Mouse (Mus musculus) limb, embryonic 12.5 days (tissue): Measurements from ENCODE around the gene Akr1cl. TPM values are rescaled to one million over a fixed set of nuclear protein-coding genes. Genes with fewer than 3 reads are reported as not detected.

ENCODE experiments used
- ATAC-seq: fragments of 200-750 bp; cut with Nextera tagmentation; 2 replicates; pipeline ENCODE4 v1.8.0; 2017; ENCODE audit warnings: low read depth, moderate TSS enrichment; ENCODE audit not compliant: insufficient number of reproducible peaks, insufficient read depth, low FRiP score, low TSS enrichment
- H3K27ac ChIP-seq: fragments of 300-500 bp; sonication (generic); 2 replicates; pipeline ENCODE4 v1.5.1; 2016; ENCODE audit warnings: mild to moderate bottlenecking, moderate library complexity
- H3K27me3 ChIP-seq: fragments of 300-500 bp; sonication (generic); 2 replicates; pipeline ENCODE4 v1.6.1; 2016; ENCODE audit warnings: mild to moderate bottlenecking, moderate library complexity
- H3K36me3 ChIP-seq: fragments of 300-500 bp; sonication (generic); 2 replicates; pipeline ENCODE4 v1.6.1; 2016; ENCODE audit warnings: mild to moderate bottlenecking, moderate library complexity
- H3K4me1 ChIP-seq: fragments of 300-500 bp; sonication (generic); replicated peaks from 2 replicates; pipeline ENCODE4 v1.6.1; 2016
- H3K4me2 ChIP-seq: fragments of 300-500 bp; sonication (generic); 2 replicates; pipeline ENCODE4 v1.6.1; 2016; ENCODE audit warnings: mild to moderate bottlenecking, moderate library complexity
- H3K4me3 ChIP-seq: fragments of 300-500 bp; sonication (generic); replicated peaks from 2 replicates; pipeline ENCODE4 v1.5.1; 2016; ENCODE audit warnings: mild to moderate bottlenecking
- H3K9ac ChIP-seq: fragments of 300-500 bp; sonication (generic); replicated peaks from 2 replicates; pipeline ENCODE4 v1.6.1; 2016; ENCODE audit warnings: mild to moderate bottlenecking, moderate library complexity
- H3K9me3 ChIP-seq: fragments of 300-500 bp; sonication (generic); 2 replicates; pipeline ENCODE4 v1.6.1; 2016; ENCODE audit warnings: mild to moderate bottlenecking, moderate library complexity
- WGBS: fragments of 180-500 bp; shearing (Covaris S2); methylation state at CpG from one replicate; pipeline ENCODE4 v1.1.7; 2016; 5-methylcytosine and 5-hydroxymethylcytosine counted together
- polyA plus RNA-seq: library from polyadenylated mRNA; unstranded; fragments of >200 nt; fragmentation: Nextera tagmentation; extraction: Ambion mirVana; gene quantifications from 2 replicates; pipeline ENCODE4 v1.2.1, GENCODE M21; 2016

Gene Akr1cl
- polyA plus RNA-seq, 1 experiment from 2014 or later = not detected

DNA sequence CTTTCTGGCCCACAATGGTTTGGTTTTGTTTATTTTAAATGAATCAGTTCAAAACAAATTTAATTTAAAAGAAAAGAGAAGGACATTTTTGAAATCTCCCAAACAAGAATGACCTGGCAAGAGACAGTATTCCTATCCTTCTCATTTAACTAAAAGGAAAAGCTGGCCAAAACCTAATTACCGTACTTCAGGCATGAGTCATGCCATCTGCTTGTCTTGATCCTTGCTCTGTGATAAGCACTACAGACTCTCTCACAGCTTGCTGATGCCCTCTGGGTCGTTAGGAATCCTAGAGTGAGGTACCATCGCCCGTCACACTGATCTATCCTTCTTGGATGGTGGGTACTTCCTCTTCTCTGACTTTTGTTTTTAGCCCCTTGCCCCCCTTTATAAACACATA, 39.4 kb downstream of the Akr1cl start:
- H3K27ac ChIP-seq = no peak overlapping the region
- H3K4me1 ChIP-seq = no peaks in the 10 kb centered on the region
- no peaks in the 10 kb centered on the region for H3K36me3 ChIP-seq
- no peaks in the 10 kb centered on the region for H3K9me3 ChIP-seq
- ATAC-seq = no peak
- 79% methylated on average over 4 of the region's 4 CpGs for WGBS
- H3K27me3 ChIP-seq = no peaks in the 10 kb centered on the region
- H3K4me3 ChIP-seq = no peak overlapping the region
- no peak overlapping the region for H3K9ac ChIP-seq
- no peak overlapping the region for H3K4me2 ChIP-seq

DNA sequence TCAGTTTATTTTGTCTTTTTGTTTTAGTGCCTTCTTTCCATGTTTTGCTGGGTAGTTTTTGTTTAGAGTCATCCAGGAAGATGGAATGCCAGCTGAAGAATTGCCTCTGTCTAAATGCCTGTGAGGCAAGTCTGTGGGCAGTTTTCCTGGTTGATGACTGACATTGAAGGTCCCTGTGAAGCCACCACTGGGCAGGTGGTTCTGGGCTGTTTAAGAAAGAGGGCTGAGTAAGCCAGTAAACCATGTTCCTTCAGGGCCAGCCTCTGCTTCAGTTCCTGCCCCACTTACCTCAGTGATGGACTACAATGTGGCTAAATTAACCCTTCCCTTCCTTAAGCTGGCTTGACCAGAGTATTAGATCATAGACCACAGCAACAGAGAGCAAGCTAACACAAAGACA, 44.4 kb downstream of the Akr1cl start:
- no peaks in the 10 kb centered on the region for H3K9me3 ChIP-seq
- no peaks in the 10 kb centered on the region for H3K27me3 ChIP-seq
- H3K4me2 ChIP-seq = no peak overlapping the region
- no peaks in the 10 kb centered on the region for H3K36me3 ChIP-seq
- no peaks in the 10 kb centered on the region for H3K4me1 ChIP-seq
- H3K9ac ChIP-seq = no peak overlapping the region
- no peak overlapping the region for H3K27ac ChIP-seq
- no peak overlapping the region for H3K4me3 ChIP-seq
- ATAC-seq = no peak

DNA sequence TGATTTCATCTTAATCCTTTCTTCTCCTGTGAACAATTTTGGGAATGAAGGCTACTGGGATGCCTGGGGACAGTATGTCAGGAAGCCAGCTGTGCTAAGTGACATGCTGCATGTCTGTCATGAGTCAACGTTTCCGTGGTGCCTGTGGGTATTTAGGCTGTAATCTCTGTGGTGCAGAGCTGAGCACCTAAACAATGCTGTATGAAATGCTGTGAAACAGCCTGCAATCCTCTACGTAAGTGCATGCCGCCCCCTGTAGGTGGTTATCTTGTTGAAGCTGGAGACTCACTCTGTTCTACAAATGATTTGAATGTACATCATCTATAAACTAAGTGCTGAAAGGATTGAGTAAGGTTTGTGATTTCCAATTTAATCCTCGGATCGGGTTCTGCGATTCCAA, 46.4 kb downstream of the Akr1cl start:
- Histone ChIP-seq H3K4me3 (no peak overlapping the region), H3K27ac (no peak overlapping the region), H3K36me3 (no peaks in the 10 kb centered on the region), H3K27me3 (no peaks in the 10 kb centered on the region), H3K9me3 (no peaks in the 10 kb centered on the region), H3K4me2 (no peak overlapping the region), H3K4me1 (no peaks in the 10 kb centered on the region), H3K9ac (no peak overlapping the region)
- 44% methylated on average over 7 of the region's 7 CpGs for WGBS
- no peak for ATAC-seq

DNA sequence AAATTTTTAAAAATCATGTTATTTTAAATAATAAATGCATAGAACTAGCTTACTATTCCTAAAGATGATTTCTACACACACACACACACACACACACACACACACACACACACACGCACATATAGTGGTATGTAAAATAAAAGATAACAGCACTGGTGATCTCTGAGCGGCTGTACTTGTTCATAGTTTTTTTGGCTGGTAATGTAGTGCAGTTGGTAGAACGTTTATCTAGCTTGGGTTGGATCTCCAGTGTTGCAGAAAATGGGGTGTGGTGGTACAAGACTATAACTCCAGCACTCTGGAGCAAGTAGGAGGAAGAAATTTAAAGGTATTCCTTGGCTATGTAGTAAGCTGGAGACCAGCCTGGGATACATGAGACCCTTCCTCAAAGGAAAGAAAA, 49.3 kb downstream of the Akr1cl start:
- no peaks in the 10 kb centered on the region for H3K36me3 ChIP-seq
- no peak for ATAC-seq
- H3K4me2 ChIP-seq = no peak overlapping the region
- no peaks in the 10 kb centered on the region for H3K27me3 ChIP-seq
- no peak overlapping the region for H3K27ac ChIP-seq
- no peaks in the 10 kb centered on the region for H3K9me3 ChIP-seq
- no peak overlapping the region for H3K9ac ChIP-seq
- no peak overlapping the region for H3K4me3 ChIP-seq
- 75% methylated on average over 3 of the region's 3 CpGs for WGBS
- no peaks in the 10 kb centered on the region for H3K4me1 ChIP-seq

DNA sequence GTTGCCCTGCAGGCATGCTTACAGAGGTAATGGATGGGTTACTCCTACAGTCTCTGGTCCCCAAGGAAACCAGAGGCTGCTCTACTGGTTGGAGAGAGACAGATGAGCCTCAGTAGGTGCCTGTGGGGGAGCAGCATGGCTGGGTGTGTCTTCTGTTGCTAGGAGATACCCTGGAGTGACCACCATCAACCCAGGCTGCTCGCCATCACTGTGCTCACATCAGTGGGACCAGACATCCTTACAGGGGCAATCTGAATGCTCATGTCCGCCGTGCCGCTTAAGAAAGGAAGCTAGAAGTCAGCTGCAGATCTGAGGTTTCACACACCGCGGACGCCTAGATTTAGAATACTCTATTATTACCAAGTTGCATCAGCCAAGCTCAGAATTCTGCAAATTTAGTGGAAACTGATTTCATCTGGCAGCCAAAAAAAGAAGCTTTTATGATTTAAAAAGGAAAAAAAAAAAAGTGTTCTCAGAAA, 54.2 kb downstream of the Akr1cl start:
- H3K27ac ChIP-seq = no peak overlapping the region
- H3K27me3 ChIP-seq = no peaks in the 10 kb centered on the region
- 80% methylated on average over 7 of the region's 7 CpGs for WGBS
- peaks cover 5% of the 10 kb centered on the region; the same call in 1 of the 2 replicates for H3K4me1 ChIP-seq
- H3K9me3 ChIP-seq = no peaks in the 10 kb centered on the region
- H3K36me3 ChIP-seq = no peaks in the 10 kb centered on the region
- ATAC-seq = no peak
- no peak overlapping the region for H3K4me2 ChIP-seq
- no peak overlapping the region for H3K4me3 ChIP-seq
- H3K9ac ChIP-seq = no peak overlapping the region

DNA sequence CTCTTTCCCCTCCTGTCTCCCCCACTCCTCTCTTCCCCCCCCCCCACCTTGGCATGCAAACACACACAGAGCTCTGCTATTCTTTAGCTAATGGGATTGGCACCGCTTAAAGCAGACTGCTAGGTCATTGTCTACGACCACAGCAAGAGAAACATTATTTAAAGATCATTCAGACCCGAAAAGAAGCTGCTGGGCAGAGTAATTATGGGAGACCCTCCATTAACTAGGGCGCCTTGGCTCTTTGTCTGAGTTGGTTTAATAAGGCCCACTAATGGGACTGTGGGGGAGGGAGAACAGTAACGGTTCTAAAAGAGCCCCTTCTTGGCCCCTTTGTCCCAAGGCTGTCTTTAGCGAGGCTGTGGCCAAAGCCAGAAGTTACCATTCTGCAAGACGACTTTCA, 57.2 kb downstream of the Akr1cl start:
- no peaks in the 10 kb centered on the region for H3K36me3 ChIP-seq
- no peak overlapping the region for H3K4me3 ChIP-seq
- no peaks in the 10 kb centered on the region for H3K27me3 ChIP-seq
- no peak for ATAC-seq
- no peak overlapping the region for H3K4me2 ChIP-seq
- H3K9ac ChIP-seq = no peak overlapping the region
- no peak overlapping the region for H3K27ac ChIP-seq
- no peaks in the 10 kb centered on the region for H3K9me3 ChIP-seq
- peaks cover 5% of the 10 kb centered on the region; the same call in 1 of the 2 replicates for H3K4me1 ChIP-seq
- 29% methylated on average over 7 of the region's 7 CpGs for WGBS

DNA sequence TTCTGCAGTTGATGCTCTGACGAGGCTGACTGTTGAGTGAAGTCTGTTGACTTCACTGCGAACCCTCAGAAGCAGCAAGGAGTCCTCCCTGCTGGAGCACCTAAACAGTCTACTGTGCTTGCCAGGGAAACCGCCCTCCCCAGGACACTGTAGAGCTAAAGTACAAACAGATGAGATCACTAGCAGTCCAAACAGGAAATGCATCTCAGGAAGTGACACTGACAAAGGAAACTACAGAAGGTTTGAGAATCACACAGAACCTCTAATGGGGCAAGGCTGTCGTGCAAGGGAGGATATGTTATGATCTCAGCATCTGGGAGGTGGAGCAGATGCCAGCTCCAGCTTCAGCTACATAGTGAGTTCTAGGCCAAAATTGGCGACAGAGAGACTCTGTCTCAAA, 61.9 kb downstream of the Akr1cl start:
- no peaks in the 10 kb centered on the region for H3K9me3 ChIP-seq
- ATAC-seq = no peak
- no peaks in the 10 kb centered on the region for H3K36me3 ChIP-seq
- H3K4me2 ChIP-seq = no peak overlapping the region
- H3K4me3 ChIP-seq = no peak overlapping the region
- no peaks in the 10 kb centered on the region for H3K27me3 ChIP-seq
- H3K27ac ChIP-seq = no peak overlapping the region
- no peak overlapping the region for H3K9ac ChIP-seq
- peaks cover 5% of the 10 kb centered on the region; the same call in 1 of the 2 replicates for H3K4me1 ChIP-seq
- WGBS = 70% methylated on average over 5 of the region's 5 CpGs

Other genes starting within 250 kb of the Akr1cl start
- 11.1 and 13.8 TPM in 2 replicates for gene Plekhm3, start 75.9 kb downstream of the Akr1cl start, polyA plus RNA-seq
- gene Cryge, start 18.4 kb upstream of the Akr1cl start, polyA plus RNA-seq = not detected in 2 replicates
- gene Crygd, start 30.7 kb upstream of the Akr1cl start, polyA plus RNA-seq = not detected in 2 replicates
- gene Crygc, start 40.9 kb upstream of the Akr1cl start, polyA plus RNA-seq = not detected in 2 replicates
- gene Crygb, start 49.5 kb upstream of the Akr1cl start, polyA plus RNA-seq = not detected in 2 replicates
- gene Cryga, start 70.6 kb upstream of the Akr1cl start, polyA plus RNA-seq = not detected in 2 replicates
- 0.46 TPM in 1 of 2 replicates, not detected in the other for gene Gm28845, start 86.8 kb upstream of the Akr1cl start, polyA plus RNA-seq
- gene D630023F18Rik, start 90.5 kb upstream of the Akr1cl start, polyA plus RNA-seq = 0.14 and 0.24 TPM in 2 replicates
- gene Idh1, start 153.7 kb upstream of the Akr1cl start, polyA plus RNA-seq = 139 and 140 TPM in 2 replicates
- gene Pikfyve, start 153.9 kb upstream of the Akr1cl start, polyA plus RNA-seq = 15.1 and 15.4 TPM in 2 replicates
- gene Pth2r, start 249.3 kb upstream of the Akr1cl start, polyA plus RNA-seq = 0.09 TPM in 1 of 2 replicates, not detected in the other